ENCODE assay signal across 14 mouse cellular contexts in genomic region chr6:23314291-23314690, GRCm38 (mm10).
"Had no signal": no experiment of that assay in that cellular context is flagged by ENCODE, and none has a peak within 500 bp of the region (broad histone marks: within the 10 kb centered on the region; RNA-seq: fewer than 3 reads in every experiment).

No protein-coding gene starts in this region.

- H3K27me3 ChIP-seq: limb, embryonic 15.5 days; liver, embryonic 12.5 days; megakaryocyte, embryonic 14.5 days had no signal

- ATAC-seq: liver, embryonic 12.5 days had no signal

- H3K4me1 ChIP-seq: limb, embryonic 15.5 days; liver, embryonic 12.5 days; megakaryocyte, embryonic 14.5 days had no signal

- H3K9me3 ChIP-seq: limb, embryonic 15.5 days; liver, embryonic 12.5 days had no signal

- H3K4me3 ChIP-seq: limb, embryonic 15.5 days; liver, embryonic 12.5 days; megakaryocyte, embryonic 14.5 days had no signal

- DNase-seq: kidney, postnatal 36 days; layer of hippocampus, adult 9-11 months; layer of hippocampus, postnatal 36 days; lung, embryonic 14.5 days; lung, postnatal 10 days; lung, postnatal 4 days; right cerebral cortex, adult 18-20 months; thymus, postnatal 4 days had no signal

- H3K36me3 ChIP-seq: limb, embryonic 15.5 days; liver, embryonic 12.5 days had no signal

- H3K27ac ChIP-seq: kidney, postnatal 0 days; limb, embryonic 15.5 days; liver, embryonic 12.5 days; stomach, postnatal 0 days had no signal

- H3K9ac ChIP-seq: limb, embryonic 15.5 days; liver, embryonic 12.5 days; lung, embryonic 14.5 days had no signal

- H3K4me2 ChIP-seq: limb, embryonic 15.5 days; liver, embryonic 12.5 days; lung, embryonic 14.5 days; midbrain, embryonic 11.5 days had no signal
